Mouse (Mus musculus) layer of hippocampus, adult 8-10 months (tissue): ENCODE results near the gene Trim6. TPM values are rescaled to one million over a fixed set of nuclear protein-coding genes. Genes with fewer than 3 reads are reported as not detected.
"Not testable (repeated sequence)": the region's sequence is repeated elsewhere in the genome, so short reads cannot be mapped to it uniquely, and the experiment has no call there.

ENCODE experiments used
- DNase-seq, 2 experiments: peaks; one replicate each; pipeline ENCODE4 v3.0.0; 2022; ENCODE audit warnings: low spot score in 2 of 2
- total RNA-seq, 4 experiments: library from RNA; stranded (reverse); gene quantifications; 2 replicates each; pipeline ENCODE4 v1.2.4; 2022

The Trim6 gene
- total RNA-seq: under 1 TPM; 0.14 to 0.29 (median 0.16) TPM

GRCm38 (mm10) chr7:104218701-104219569 lies at the start of gene Trim6:
TSS of gene Trim6 (plus strand) at chr7:104218793.
- no peak for DNase-seq

GRCm38 (mm10) chr7:104169634-104170204 lies 48.9 kb upstream of the Trim6 start:
- DNase-seq: no peak

GRCm38 (mm10) chr7:104175085-104175484 lies 43.5 kb upstream of the Trim6 start:
- DNase-seq: no peak

GRCm38 (mm10) chr7:104178422-104179054 lies 40.1 kb upstream of the Trim6 start:
- DNase-seq: no peak

DNA sequence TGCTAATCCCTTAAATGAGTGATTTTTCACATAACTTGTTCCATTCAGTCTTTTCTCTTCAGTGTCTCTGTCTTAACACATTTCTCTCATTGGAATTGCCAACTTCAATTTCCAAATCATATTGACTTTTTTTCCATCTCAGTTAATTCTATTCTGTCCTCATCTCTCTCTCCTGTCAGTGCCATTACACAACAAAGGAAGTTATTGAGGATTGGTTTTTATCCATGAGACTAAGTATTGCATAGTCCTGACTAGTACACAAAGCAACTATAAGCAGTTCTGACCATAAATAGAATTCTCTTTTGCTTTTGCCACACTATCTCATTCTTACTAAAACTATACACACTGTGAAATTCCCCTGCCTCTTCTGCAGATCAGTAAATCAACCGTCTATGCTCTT lies 39.5 kb upstream of the Trim6 start:
- DNase-seq: no peak

GRCm38 (mm10) chr7:104183292-104183691 lies 35.3 kb upstream of the Trim6 start, which contains the start of gene Olfr648:
TSS of gene Olfr648 (minus strand) at chr7:104183392.
- DNase-seq: no peak

GRCm38 (mm10) chr7:104191275-104191674 lies 27.3 kb upstream of the Trim6 start:
- no peak for DNase-seq

DNA sequence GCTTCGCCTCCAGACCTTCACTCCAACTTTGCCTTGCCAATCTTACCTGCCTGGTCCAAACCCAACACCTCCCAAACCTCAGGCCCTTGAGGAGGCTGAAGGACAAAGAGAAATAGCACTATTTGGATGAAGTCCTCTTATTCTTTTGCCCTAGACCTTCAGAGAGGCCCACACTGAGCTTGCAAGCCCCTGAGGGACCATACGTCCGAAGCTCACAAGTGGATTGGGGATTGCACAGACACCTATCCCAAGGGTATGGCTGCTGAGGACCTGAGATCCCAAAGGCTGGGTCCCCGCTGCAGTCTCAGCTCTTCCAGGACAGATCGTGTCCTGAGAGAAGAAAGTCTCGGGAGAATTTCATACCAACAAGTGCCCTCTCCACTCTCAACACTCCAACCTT lies 22.7 kb upstream of the Trim6 start, which contains the start of gene Olfr649:
TSS of gene Olfr649 (minus strand) at position 101 of the 400 bp plus-strand sequence.
- no peak for DNase-seq

GRCm38 (mm10) chr7:104199822-104200221 lies 18.8 kb upstream of the Trim6 start:
- peak; percentile 4 to 19 for DNase-seq

DNA sequence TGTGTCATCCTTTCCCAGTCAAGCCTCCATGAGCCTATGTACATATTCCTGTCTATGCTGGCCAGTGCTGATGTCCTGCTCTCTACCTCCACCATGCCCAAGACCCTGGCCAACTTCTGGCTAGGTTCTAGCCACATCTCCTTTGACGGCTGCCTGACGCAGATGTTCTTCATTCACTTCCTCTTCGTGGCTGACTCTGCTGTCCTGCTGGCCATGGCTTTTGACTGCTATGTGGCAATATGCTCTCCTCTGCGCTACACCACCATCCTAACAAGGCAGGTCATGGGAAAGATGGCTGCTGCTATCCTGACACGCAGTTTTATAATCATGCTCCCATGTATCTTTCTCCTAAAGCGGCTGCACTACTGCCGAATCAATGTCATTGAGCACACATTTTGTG lies 12.4 kb upstream of the Trim6 start:
- DNase-seq: no peak

DNA sequence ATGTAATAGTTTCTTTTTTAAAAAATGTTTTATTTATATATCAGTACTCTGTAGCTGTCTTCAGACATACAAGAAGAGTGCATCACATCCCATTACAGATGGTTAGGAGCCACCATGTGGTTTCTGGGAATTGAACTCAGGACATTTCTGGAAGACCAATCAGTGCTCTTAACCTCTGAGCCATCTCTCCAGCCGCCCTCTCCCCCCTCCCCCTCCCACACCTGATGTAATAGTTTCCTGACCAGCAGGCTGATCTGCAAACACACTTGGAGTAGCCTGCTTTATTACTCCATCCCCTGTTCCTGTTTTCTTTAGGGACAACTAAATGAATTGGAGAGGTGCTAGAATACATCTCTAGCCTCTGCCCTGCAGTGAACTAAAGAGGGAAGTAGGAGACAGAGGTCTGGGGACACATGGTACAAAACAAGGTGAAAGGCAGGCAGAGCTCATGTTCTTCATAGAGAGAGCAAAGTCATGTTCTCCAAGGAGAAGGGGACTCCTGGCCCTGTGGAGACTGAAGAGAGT lies 2.5 kb upstream of the Trim6 start:
- DNase-seq: no peak

DNA sequence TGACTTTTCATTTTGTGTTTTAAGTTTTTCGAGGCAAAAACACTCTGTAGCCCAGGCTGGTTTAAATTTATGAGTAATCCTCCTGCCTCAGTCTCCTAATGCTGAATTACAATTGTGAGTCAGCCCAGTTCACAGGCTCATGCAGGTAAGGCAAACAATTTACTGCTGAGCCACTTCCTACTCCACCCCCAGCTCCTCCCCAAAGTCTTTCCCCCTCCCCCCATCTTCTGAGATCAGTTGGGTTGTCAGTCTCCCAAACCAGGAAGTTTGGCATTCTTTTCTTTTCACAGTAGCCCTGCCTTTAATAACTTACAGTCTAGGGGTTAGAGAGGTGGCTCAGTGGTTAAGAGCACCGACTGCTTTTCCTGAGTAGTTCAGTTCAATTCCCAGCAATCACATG lies 712 bp upstream of the Trim6 start:
- DNase-seq: no peak

DNA sequence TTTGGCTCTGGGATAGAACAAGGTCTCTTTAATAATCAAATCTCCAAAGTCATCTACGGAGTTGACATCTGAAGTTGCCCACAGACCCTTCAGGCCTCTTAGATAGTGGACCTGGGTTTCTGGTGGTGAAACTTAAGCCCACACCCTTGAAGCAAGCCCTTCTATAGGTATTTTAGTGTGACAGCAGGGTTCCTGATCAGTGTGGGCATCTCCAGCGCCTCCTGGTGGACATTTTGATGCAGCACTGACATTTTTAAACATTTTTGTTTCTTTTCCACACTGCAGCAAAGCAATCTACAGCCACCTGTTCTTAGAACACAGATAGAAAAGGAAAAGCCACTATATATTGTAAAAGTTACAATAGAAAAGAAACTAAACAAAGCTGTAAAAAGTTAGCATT lies 12.6 kb downstream of the Trim6 start:
- DNase-seq: no peak

DNA sequence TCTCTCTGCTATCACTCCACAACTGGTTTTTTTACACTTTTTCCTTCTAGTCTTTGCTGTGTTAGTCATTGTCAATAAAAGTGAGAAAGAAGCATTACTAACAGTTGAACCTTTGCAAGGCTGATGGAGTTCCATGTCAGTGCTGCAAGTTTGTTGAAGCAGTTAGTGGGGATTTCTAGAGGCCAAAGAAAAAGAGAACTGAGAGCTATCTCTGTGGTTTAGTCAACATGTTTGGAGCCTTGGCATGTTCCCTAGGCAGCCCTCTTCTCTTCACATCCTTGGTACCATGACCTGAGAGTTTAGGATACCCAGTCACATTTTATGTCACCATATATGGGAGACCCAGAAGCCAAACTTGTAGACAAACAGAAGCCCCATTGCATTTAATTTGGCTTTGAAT lies 22.3 kb downstream of the Trim6 start:
- DNase-seq: no peak

DNA sequence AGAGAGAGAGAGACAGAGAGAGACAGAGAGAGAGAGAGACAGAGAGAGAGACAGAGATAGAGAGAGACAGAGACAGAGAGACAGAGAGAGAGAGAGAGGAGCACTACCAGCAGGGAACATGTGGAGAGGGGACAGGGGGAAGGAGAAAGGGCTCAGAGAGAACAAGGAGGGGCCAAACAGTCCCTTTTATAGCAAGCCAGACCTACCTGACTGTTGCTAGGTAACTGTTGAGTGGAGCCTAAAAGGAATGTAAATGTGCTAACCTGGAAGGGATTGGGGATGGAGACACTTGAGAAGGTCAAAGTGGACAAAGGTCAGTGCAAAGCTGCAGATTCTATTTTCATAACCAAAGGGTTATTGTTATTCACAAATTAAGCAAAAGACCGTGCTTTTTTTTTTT lies 25.0 kb downstream of the Trim6 start:
- no peak for DNase-seq

GRCm38 (mm10) chr7:104244287-104245181 lies 25.9 kb downstream of the Trim6 start, which contains the start of gene Trim34a:
TSS of gene Trim34a (plus strand) at chr7:104244457.
- peak in 1 of 2 experiments; percentile 2 for DNase-seq

DNA sequence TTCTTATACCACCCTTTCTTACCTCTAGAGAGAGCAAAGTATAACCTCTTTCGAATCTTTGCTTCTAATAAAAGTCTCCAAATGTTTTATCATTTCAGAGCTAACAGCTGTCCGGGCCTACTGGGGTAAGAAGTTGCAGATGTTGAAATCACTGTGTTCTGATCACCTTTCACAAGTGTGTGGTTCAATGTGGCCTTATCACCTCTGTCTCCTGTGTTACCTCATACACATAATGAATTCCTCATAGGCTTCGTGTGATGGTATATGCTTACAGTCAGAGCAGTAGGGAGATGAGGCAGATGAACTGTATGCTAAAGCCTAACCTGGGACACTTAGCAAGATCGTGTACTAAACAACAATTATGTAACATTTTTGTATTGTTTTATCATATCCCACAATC lies 41.8 kb downstream of the Trim6 start:
- not testable (repeated sequence) for DNase-seq

DNA sequence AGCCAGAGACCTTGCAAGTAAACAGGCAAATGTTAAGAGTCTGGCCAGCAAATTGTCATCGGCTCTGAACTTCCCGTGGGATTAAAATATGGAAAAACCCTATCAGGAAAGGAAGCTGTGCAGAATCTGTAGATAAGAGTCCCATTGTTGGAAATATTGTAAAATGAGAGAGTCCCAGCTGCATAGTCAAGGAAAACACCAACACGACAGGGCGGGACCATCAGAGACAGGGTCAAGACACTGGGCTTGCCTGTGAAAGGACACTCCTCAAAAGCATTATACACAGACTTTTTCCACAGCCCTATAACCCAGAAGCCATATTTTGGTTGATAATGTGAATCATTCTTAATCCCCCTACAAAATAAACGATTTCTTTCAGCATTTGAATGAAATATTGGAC lies 46.7 kb downstream of the Trim6 start:
- not testable (repeated sequence) for DNase-seq

- not testable (repeated sequence) for DNase-seq
These were observed 60.8 kb downstream of the Trim6 start for GRCm38 (mm10) chr7:104279361-104279760.
